Mouse (Mus musculus): Measurements from ENCODE around the gene Gm6034. TPM values are rescaled to one million over a fixed set of nuclear protein-coding genes. Genes with fewer than 3 reads are reported as not detected.
"Not testable (repeated sequence)": the region's sequence is repeated elsewhere in the genome, so short reads cannot be mapped to it uniquely, and the experiment has no call there.

Gene Gm6034
- total RNA-seq, 2 experiments from 2014 or later = 0.27 TPM; not detected in 1

DNA sequence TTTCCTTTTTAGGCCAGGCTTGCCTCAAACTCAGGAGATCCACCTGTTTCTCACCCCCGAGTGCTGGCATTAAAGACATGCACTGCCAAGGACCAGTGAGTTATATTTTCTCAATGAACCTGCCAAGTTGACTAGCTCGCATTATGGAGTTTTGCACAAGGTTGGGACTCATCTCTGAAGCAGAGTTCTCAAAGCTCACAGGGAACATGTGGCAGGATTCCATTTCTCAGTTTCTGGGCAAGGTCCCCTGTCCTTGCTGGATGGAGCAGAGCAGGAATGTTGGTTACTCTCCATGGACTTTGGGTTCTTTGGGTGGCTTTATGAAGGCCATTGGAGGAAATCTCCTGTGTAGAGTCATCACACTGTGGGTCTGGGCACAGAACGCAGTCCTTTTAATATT lies 525 bp downstream of the Gm6034 start:
- intact Hi-C loops (cut with DNase I) = no loop called here
- DNase-seq (ENCODE audit: low spot score in 2 of 2) = no peak

DNA sequence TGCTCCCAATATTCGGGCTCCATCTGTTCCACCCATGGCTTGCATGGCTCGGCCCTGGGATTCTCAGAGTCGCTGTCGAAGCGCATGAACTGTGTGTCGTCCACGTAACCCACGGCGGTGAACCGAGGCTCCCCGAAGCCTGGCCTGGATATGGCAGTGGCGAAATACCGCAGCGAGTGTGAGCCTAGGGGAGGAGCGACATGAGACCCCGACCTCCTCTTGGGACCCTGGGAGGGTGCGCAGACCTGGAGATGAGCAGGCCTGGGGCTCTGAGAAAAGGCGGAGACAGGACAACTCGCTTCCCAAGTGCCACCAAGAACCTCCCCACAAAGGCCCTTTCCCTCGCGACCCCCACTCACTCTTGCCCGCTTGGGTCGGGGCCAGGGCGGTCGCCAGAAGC lies 15.2 kb downstream of the Gm6034 start:
- intact Hi-C loops (cut with DNase I); DNase-seq (ENCODE audit: low spot score in 2 of 2): not testable (repeated sequence)

DNA sequence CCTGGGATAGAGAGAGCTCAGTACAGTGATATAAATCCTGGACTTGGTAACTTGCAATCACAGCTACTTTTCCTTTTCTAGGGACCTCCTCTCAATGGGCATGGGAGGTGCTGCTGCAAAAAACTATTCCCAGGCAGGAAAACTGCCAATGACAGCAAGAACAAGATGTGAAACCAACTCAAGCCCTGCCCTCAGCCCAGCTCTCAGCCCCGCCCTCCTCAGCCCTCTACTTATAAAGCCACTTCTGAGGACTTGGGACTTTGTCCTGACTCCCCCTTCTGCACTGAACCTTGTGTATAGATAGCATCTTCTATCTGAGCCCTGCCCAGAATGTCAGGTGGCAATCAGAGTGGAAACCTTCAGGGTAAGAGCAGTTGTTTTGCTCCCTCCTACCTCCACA lies 15.6 kb downstream of the Gm6034 start, which contains the start of gene Gm11127:
TSS of gene Gm11127 (minus strand) at position 10 of the 400 bp plus-strand sequence.
- intact Hi-C loops (cut with DNase I); DNase-seq (ENCODE audit: low spot score in 2 of 2): not testable (repeated sequence)

DNA sequence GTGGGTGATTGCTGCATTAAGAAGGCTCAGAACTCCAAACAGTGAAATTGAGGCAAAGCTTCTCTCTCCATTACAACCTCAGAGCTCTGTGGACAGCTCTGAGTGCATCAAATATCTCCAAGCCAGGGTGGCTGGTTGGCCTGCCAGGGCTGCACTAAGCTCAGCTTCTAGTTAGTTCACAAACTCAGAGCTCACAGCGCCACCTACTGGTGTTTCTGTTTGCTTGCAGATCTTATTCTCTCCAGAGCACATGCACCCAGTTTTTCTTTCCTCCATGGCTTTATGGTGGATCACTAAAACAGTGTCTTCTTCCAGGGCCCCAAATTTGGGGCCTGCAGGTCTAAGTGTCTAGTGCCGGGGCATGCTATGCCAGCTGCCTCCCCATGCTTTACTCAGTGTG lies 18.1 kb downstream of the Gm6034 start:
- intact Hi-C loops (cut with DNase I) = loop anchor here (10.0 kb wide), 2 partner anchors 74 to 134 kb away; partner anchors contain the start of gene H2-T3
- DNase-seq (ENCODE audit: low spot score in 2 of 2) = peak; percentile 79 to 85

DNA sequence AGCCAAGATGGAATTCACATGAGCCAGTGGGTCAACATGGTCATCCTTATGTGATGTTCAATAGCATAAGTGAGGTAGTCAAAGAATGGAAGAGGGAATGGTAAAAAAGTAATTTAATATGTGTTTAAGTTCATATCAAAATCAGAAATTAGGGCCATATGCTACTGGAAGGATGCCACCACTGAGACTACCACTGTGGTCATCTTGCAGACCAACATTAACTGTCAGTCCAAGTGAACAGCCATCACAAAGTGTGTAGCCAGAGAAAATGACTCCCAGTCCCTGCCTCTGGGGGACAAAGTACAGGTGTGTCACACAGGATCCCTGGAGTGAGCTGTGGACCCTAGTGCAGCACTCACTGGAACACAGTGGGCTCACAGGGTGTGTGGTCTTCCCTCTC lies 39.1 kb downstream of the Gm6034 start:
- intact Hi-C loops (cut with DNase I); DNase-seq (ENCODE audit: low spot score in 2 of 2): not testable (repeated sequence)

DNA sequence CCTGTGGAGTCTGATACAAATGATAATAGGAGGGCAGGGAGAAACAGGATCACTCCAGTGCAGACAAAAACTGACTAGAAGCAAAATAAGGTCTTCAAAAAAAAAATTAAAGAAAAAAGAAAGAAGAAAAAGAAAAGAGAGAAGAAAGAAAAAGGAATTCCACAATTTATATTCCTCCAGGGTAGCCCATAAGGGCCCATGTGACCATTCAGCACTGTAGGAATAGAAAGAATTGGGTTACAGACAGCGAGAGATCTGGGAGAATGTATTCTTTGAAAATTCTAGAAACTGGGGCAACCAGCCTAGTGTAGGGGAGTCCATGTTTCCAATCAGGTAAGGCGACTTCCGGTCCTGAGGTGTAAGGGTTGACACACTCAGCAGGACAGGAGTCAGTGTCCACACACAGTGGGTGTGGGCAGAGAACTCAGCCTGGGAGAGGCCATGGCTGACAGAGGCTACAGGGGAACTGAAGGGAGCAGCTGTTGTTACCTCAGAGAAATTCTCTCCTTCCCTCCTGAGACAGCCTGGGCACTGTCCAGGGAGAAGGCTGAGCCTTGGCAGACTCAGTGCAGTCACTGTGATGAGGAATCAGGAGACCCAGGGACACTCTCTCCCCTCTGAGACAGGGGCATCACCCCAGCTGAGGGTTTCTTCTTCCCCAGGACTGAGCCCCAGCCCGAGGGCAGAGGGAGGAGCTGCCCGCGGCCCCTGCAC lies 39.9 kb downstream of the Gm6034 start:
- DNase-seq (ENCODE audit: low spot score in 2 of 2); intact Hi-C loops (cut with DNase I): not testable (repeated sequence)

DNA sequence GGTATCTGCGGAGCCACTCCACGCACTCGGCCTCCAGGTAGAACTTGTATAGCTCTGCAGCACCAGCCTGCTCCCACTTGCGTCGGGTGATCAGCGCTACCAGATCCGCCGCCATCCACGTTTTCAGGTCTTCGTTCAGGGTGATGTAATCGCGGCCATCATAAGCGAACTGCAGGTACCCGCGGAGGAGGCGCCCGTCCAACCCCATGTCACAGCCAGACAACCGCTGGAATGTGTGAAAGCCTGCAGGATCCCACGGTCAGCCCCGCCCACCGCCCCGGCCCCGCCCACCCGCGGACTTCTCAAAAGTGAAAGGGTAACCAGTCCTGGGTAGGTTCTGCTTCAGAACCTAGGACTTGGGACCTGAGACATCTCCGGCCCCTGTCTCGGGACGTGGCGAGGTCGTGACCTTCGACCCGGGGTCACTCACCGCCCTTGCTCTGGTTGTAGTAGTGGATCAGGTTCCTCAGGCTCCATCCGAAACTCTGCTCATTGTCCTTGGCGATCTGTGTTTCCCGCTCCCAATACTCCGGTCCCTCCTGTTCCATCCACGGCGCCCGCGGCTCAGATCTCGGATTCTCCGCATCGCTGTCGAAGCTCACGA lies 40.6 kb downstream of the Gm6034 start:
- intact Hi-C loops (cut with DNase I) = no loop called here
- DNase-seq (ENCODE audit: low spot score in 2 of 2) = no peak

DNA sequence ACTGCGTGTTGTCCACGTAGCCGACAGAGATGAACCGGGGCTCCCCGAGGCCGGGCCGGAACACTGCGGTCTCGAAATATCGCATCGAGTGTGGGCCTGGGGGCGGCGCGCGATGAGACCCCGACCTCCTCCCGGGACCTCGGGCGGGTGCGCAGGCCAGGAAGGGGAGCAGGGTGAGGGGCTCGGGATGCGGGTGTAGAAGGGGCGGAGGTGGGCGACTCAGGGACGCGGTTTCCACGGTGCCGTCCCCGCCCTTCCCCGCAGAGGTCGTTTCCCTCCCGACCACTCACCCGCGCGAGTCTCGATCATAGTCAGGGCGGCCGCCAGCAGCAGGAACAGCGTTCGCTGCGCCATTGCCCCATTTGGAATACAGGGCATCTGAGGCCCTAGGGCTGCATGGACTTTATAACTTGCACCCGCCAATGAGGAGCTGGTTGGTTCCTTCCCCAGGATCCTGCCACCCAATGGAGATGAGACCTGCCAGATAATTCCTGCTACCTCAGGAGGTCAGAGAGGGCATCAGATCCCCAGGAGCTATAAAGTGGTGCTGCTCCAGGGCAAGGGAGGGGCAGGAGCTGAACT lies 41.2 kb downstream of the Gm6034 start:
- no peak for DNase-seq (ENCODE audit: low spot score in 2 of 2)
- intact Hi-C loops (cut with DNase I) = no loop called here

DNA sequence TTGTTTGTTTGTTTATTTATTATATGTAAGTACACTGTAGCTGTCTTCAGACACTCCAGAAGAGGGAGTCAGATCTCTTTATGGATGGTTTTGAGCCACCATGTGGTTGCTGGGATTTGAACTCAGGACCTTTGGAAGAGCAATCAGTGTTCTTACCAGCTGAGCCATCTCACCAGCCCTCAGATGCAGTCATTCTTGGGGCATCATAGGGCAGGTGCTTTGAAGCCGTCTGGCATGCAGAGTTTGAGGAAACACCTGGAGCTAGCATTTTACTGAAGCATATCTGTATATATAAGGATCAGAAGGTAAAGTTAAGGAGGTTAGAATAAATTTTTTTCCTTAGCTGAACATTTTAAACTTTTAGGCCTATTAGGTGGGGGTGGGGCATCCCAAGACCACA lies 43.2 kb downstream of the Gm6034 start:
- intact Hi-C loops (cut with DNase I); DNase-seq (ENCODE audit: low spot score in 2 of 2): not testable (repeated sequence)

DNA sequence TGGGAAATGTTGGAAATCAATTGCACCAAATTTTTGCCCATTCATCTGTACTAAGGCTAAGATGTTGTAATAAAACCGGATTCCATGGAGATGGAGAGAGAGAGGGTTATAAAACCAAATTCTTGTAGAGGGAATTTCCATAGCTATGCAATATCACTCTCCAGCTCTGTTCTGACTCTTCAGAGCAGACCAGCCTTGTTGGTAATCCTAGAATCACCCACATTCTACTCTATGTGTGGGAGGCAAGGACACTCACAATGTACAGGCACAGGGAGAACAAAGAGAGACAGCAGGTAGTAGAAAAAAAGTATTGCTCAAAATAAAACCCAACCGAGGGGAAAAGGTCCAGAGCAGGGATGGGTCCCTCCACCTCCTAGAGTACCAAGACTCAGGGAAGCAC lies 49.2 kb downstream of the Gm6034 start:
- DNase-seq (ENCODE audit: low spot score in 2 of 2); intact Hi-C loops (cut with DNase I): not testable (repeated sequence)

DNA sequence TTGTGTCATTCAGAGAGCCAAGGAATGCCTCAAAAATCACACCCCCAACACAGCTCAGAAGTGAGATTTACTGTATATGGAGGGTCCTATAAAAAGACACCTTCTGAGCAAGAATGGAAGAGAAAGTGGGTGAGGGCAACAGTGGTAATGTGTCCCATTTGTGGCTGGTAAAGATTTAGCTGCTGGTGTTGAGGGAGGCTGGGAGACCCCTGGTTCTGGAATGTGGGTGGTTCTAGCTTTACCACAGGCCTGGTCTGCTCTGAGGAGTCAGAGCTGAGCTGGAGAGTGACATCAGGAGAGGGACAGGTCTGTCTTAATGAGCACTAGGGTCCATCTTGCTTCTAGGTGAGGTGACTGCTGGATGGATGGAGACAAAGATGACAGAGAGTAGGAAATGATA lies 49.8 kb downstream of the Gm6034 start:
- DNase-seq (ENCODE audit: low spot score in 2 of 2); intact Hi-C loops (cut with DNase I): not testable (repeated sequence)

DNA sequence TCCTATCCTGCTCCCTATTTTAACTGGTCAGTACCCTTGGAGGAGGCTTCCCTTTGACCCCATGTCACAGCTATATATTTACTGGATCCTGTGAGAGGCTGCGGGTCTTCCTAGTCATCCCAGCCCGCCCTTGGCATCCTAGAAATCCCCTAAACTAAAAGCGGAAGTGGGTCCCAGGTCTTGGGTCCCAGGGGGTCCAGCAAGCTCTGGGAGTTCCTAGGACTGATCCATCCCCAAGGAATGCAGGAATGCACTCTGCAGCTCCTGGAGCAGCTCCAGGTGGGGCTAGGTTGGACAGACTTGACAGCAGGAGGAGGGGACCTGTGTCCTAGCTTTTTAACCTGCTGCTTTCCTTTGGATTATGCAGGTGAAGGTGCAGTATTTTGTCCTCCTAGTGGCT lies 51.2 kb downstream of the Gm6034 start:
- no peak for DNase-seq (ENCODE audit: low spot score in 2 of 2)
- intact Hi-C loops (cut with DNase I) = no loop called here

DNA sequence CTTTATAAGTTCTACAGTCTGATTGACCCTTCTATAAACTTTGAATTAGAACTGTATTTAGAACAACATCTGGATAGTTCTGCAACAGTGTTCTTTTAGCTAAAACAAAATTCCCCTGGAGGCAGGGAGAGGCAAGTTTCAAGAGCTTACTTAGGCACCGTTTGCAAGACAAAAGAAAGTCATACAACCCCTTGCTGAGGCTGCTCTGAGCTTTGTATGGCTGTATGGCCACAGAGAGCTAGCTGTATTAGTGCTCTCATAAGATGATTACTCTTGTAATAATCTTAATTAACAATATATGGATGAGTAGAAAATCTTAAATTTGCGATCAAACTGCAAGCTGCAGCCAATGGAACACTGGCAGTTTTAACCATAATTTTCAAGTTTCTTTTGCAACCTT lies 56.8 kb downstream of the Gm6034 start:
- intact Hi-C loops (cut with DNase I) = not testable (repeated sequence)

DNA sequence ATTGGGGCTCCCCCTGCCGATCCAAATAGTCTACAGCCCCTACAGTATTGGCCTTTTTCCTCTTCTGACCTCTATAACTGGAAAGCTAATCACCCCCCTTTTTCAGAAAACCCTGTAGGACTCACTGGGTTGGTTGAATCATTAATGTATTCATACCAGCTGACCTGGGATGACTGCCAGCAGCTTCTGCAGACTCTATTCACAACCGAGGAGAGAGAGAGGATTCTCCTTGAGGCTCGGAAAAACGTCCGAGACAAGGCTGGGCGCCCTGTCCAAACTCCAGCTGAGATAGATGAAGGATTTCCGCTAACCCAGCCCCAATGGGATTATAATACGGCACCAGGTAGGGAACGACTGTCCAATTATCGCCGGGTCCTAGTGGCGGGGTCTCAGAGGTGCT lies 59.3 kb downstream of the Gm6034 start:
- DNase-seq (ENCODE audit: low spot score in 2 of 2); intact Hi-C loops (cut with DNase I): not testable (repeated sequence)

More for the DNA sequence above, 56.8 kb downstream of the Gm6034 start:
- DNase-seq (ENCODE audit: low spot score in 2 of 2) = not testable (repeated sequence)

Other genes starting within 250 kb of the Gm6034 start
- 10 to 100 TPM; 10.6 to 13.6 TPM for gene Ier3, start 221.3 kb upstream of the Gm6034 start, total RNA-seq (2021)
- gene Flot1, start 219.7 kb upstream of the Gm6034 start, total RNA-seq (2021) = 100 to 1,000 TPM; 146 to 149 TPM
- gene Tubb5, start 204.7 kb upstream of the Gm6034 start, total RNA-seq (2021) = 100 to 1,000 TPM; 441 to 478 TPM
- gene Mdc1, start 201.4 kb upstream of the Gm6034 start, total RNA-seq (2021) = 10 to 100 TPM; 16.5 to 16.9 TPM
- gene Nrm, start 181.6 kb upstream of the Gm6034 start, total RNA-seq (2021) = 1 to 10 TPM; 2.3 to 3.1 TPM
- 1 to 10 TPM; 9.2 to 9.3 TPM for gene Ppp1r18, start 177.4 kb upstream of the Gm6034 start, total RNA-seq (2021)
- 10 to 100 TPM; 26.0 to 32.0 TPM for gene Dhx16, start 163.1 kb upstream of the Gm6034 start, total RNA-seq (2021)
- gene 2310061I04Rik, start 145.5 kb upstream of the Gm6034 start, total RNA-seq (2021) = 10 to 100 TPM; 58.4 to 62.0 TPM
- gene Atat1, start 132.9 kb upstream of the Gm6034 start, total RNA-seq (2021) = 10 to 100 TPM; 51.1 to 63.9 TPM
- 10 to 100 TPM; 38.0 to 46.2 TPM for gene Mrps18b, start 126.6 kb upstream of the Gm6034 start, total RNA-seq (2021)
- 10 to 100 TPM; 62.5 to 84.5 TPM for gene Ppp1r10, start 126.5 kb upstream of the Gm6034 start, total RNA-seq (2021)
- gene Abcf1, start 73.2 kb upstream of the Gm6034 start, total RNA-seq (2021) = 10 to 100 TPM; 71.0 to 77.8 TPM
- gene Gnl1, start 63.1 kb upstream of the Gm6034 start, total RNA-seq (2021) = 100 to 1,000 TPM; 173 to 198 TPM
- gene Prr3, start 62.7 kb upstream of the Gm6034 start, total RNA-seq (2021) = 10 to 100 TPM; 36.9 to 40.0 TPM
- 1 to 10 TPM; 1.1 to 2.2 TPM for gene H2-T24, start 22.4 kb upstream of the Gm6034 start, total RNA-seq (2021)
- gene H2-T23, start 10.1 kb upstream of the Gm6034 start, total RNA-seq (2021) = 10 to 100 TPM; 12.6 to 15.1 TPM
- gene H2-T22, start 214 bp upstream of the Gm6034 start, total RNA-seq (2021) = 10 to 100 TPM; 11.0 to 12.2 TPM
- 1 to 10 TPM in 1 of 2 experiments, under 1 TPM in 1; 0.59 to 1.9 TPM for gene Gm11127, start 15.4 kb downstream of the Gm6034 start, total RNA-seq (2021)
- gene Gm19684, start 78.7 kb downstream of the Gm6034 start, total RNA-seq (2021) = not detected
- gene Gm7030, start 86.5 kb downstream of the Gm6034 start, total RNA-seq (2021) = not detected
- not detected for gene Gm8909, start 125.6 kb downstream of the Gm6034 start, total RNA-seq (2021)
- gene H2-T3, start 147.3 kb downstream of the Gm6034 start, total RNA-seq (2021) = not detected
- gene Rpp21, start 215.1 kb downstream of the Gm6034 start, total RNA-seq (2021) = 10 to 100 TPM; 35.7 to 39.5 TPM
- gene Trim39, start 229.3 kb downstream of the Gm6034 start, total RNA-seq (2021) = 10 to 100 TPM; 18.9 to 25.2 TPM
- gene H2-M10.2, start 243.5 kb downstream of the Gm6034 start, total RNA-seq (2021) = not detected

Measured in left cerebral cortex, postnatal 36 days (tissue).